ENCODE assay signal across 38 mouse cellular contexts in the genomic region with DNA sequence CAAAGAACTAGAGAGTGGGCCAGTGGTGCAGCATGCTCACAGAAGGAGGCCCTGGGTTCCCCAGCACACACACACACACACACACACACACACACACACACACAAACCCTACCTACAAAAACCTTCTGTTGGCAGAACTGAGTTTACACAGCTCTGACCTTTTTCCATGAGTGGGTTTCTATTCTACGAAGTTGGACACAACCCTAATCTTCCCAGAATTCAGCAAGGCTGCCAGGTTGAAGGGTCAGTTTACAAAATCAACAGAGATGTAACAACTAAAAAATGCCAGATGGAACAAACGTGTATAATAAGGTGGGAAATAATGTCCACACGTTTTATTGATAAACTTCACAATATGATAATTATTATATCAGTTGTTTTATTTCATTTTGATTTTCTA. TPM values are rescaled to one million over a fixed set of nuclear protein-coding genes. Genes with fewer than 3 reads are reported as not detected.
DNase-seq lines count a peak whose midpoint lies in the region; ATAC-seq and TF ChIP-seq lines count a peak whose summit lies in the region.
"Had no signal": no experiment of that assay in that cellular context is flagged by ENCODE, and none has a peak within 500 bp of the region (broad histone marks: within the 10 kb centered on the region; RNA-seq: fewer than 3 reads in every experiment).

No protein-coding gene starts in this region.

- peak; percentile 54 for DNase-seq in 3T3-L1 (ENCODE audit: low read depth, low spot score)
- no peak for DNase-seq in ES-E14 (ENCODE audit: low read depth, low spot score)
- DNase-seq in fibroblast of lung, adult 2 months (ENCODE audit: low read depth): peak; percentile 23
- no peak for DNase-seq in left cerebral cortex, postnatal 14 days (ENCODE audit: low spot score in 2 of 2)
- DNase-seq in midbrain, postnatal 0 days (ENCODE audit: low spot score): no peak
- no peak for DNase-seq in kidney, postnatal 25 days
- DNase-seq: adrenal gland, adult 2 months; adrenal gland, postnatal 14 days; B cell, adult 2 months; cerebellum, adult 11 months; cerebellum, adult 2 months; cerebellum, adult 9-11 months; cerebellum, postnatal 25 days; gastrocnemius, postnatal 10 days; gastrocnemius, postnatal 36 days; heart, adult 2 months; heart, postnatal 10 days; heart, postnatal 36 days had no signal

- H3K4me2 ChIP-seq in heart, embryonic 13.5 days: no peak overlapping the region
- no peak overlapping the region for H3K4me2 ChIP-seq in heart, embryonic 12.5 days
- H3K4me2 ChIP-seq in midbrain, postnatal 0 days (ENCODE audit: low read depth, low read length, poor library complexity, severe bottlenecking): no peak overlapping the region
- H3K4me2 ChIP-seq: embryonic facial prominence, embryonic 12.5 days; embryonic facial prominence, embryonic 15.5 days; forebrain, embryonic 13.5 days; heart, embryonic 15.5 days; hindbrain, embryonic 14.5 days had no signal

- H3K27ac ChIP-seq in heart, embryonic 13.5 days (replicated peaks): peak overlapping the region; percentile 32; the same call in 1 of the 2 replicates
- H3K27ac ChIP-seq in heart, embryonic 12.5 days (ENCODE audit: poor library complexity, severe bottlenecking): no peak overlapping the region
- peak overlapping the region; percentile 82 for H3K27ac ChIP-seq in ES-E14 (ENCODE audit: insufficient read depth, low read depth, low read length, poor library complexity, severe bottlenecking)
- no peak overlapping the region for H3K27ac ChIP-seq in midbrain, postnatal 0 days (ENCODE audit: low read depth, low read length)
- H3K27ac ChIP-seq: embryonic facial prominence, embryonic 12.5 days; embryonic facial prominence, embryonic 15.5 days; forebrain, embryonic 10.5 days; forebrain, embryonic 13.5 days; heart, adult 2 months; heart, embryonic 10.5 days; heart, embryonic 15.5 days; hindbrain, embryonic 10.5 days; hindbrain, embryonic 14.5 days; hindbrain, postnatal 0 days had no signal

- H3K4me3 ChIP-seq in heart, embryonic 13.5 days: no peak overlapping the region
- no peak overlapping the region for H3K4me3 ChIP-seq in heart, embryonic 12.5 days
- no peak overlapping the region for H3K4me3 ChIP-seq in ES-E14 (ENCODE audit: insufficient read depth in 1 of 2, low read depth in 1 of 2, low read length in 2 of 2, poor library complexity in 1 of 2, severe bottlenecking in 1 of 2)
- H3K4me3 ChIP-seq in midbrain, postnatal 0 days (ENCODE audit: low read depth, low read length): no peak overlapping the region
- H3K4me3 ChIP-seq: embryonic facial prominence, embryonic 12.5 days; embryonic facial prominence, embryonic 15.5 days; erythroblast, embryonic 14.5 days; forebrain, embryonic 10.5 days; forebrain, embryonic 13.5 days; heart, adult 2 months; heart, embryonic 10.5 days; heart, embryonic 15.5 days; hindbrain, embryonic 10.5 days had no signal

- no peak overlapping the region for H3K9ac ChIP-seq in heart, embryonic 13.5 days
- H3K9ac ChIP-seq in heart, embryonic 12.5 days: no peak overlapping the region
- H3K9ac ChIP-seq in ES-E14 (ENCODE audit: insufficient read depth, low read depth, low read length, poor library complexity, severe bottlenecking): no peak overlapping the region
- H3K9ac ChIP-seq in midbrain, postnatal 0 days (replicated peaks; ENCODE audit: low read length, poor library complexity, severe bottlenecking): no peak overlapping the region
- H3K9ac ChIP-seq: embryonic facial prominence, embryonic 12.5 days; embryonic facial prominence, embryonic 15.5 days; forebrain, embryonic 13.5 days; heart, embryonic 15.5 days; hindbrain, embryonic 14.5 days had no signal

- H3K9me3 ChIP-seq in heart, embryonic 13.5 days: no peaks in the 10 kb centered on the region
- no peaks in the 10 kb centered on the region for H3K9me3 ChIP-seq in heart, embryonic 12.5 days (replicated peaks)
- no peaks in the 10 kb centered on the region for H3K9me3 ChIP-seq in ES-E14 (ENCODE audit: control insufficient read depth, insufficient read depth, low read depth, low read length)
- H3K9me3 ChIP-seq in midbrain, postnatal 0 days (ENCODE audit: low read length): no peaks in the 10 kb centered on the region
- H3K9me3 ChIP-seq: embryonic facial prominence, embryonic 12.5 days; embryonic facial prominence, embryonic 15.5 days; forebrain, embryonic 10.5 days; forebrain, embryonic 13.5 days; G1E; heart, embryonic 10.5 days; heart, embryonic 15.5 days; hindbrain, embryonic 10.5 days had no signal

- no peaks in the 10 kb centered on the region for H3K36me3 ChIP-seq in heart, embryonic 13.5 days
- H3K36me3 ChIP-seq in heart, embryonic 12.5 days: no peaks in the 10 kb centered on the region
- no peaks in the 10 kb centered on the region for H3K36me3 ChIP-seq in ES-E14 (ENCODE audit: control insufficient read depth, insufficient read depth, low read length, poor library complexity, severe bottlenecking)
- no peaks in the 10 kb centered on the region for H3K36me3 ChIP-seq in midbrain, postnatal 0 days (ENCODE audit: insufficient read depth, low read length)
- H3K36me3 ChIP-seq: embryonic facial prominence, embryonic 12.5 days; embryonic facial prominence, embryonic 15.5 days; forebrain, embryonic 10.5 days; G1E; heart, embryonic 10.5 days; heart, embryonic 15.5 days; hindbrain, embryonic 10.5 days had no signal

- no peak for TF ChIP-seq CTCF in midbrain, postnatal 0 days (IDR thresholded peaks at IDR 0.05)

- H3K27me3 ChIP-seq in heart, embryonic 13.5 days (replicated peaks): peaks cover 28% of the 10 kb centered on the region; the same call in 1 of the 2 replicates
- peaks cover 21% of the 10 kb centered on the region for H3K27me3 ChIP-seq in heart, embryonic 12.5 days (replicated peaks)
- no peaks in the 10 kb centered on the region for H3K27me3 ChIP-seq in midbrain, postnatal 0 days (ENCODE audit: insufficient read depth, low read length)
- H3K27me3 ChIP-seq: embryonic facial prominence, embryonic 12.5 days; embryonic facial prominence, embryonic 15.5 days had no signal

- peaks cover 15% of the 10 kb centered on the region for H3K4me1 ChIP-seq in heart, embryonic 13.5 days
- peaks cover 15% of the 10 kb centered on the region; the same call in 1 of the 2 replicates for H3K4me1 ChIP-seq in heart, embryonic 12.5 days (replicated peaks)
- H3K4me1 ChIP-seq in ES-E14 (ENCODE audit: control insufficient read depth in 2 of 2, insufficient read depth in 2 of 2, low read length in 2 of 2, poor library complexity in 1 of 2): peaks cover 20 to 37% of the 10 kb centered on the region in 2 experiments
- H3K4me1 ChIP-seq in midbrain, postnatal 0 days (ENCODE audit: insufficient read depth, low read length): no peaks in the 10 kb centered on the region
- H3K4me1 ChIP-seq: embryonic facial prominence, embryonic 15.5 days; forebrain, embryonic 13.5 days had no signal

- intact Hi-C loops in left cerebral cortex, postnatal 14 days (cut with DNase I): no loop called here

- in situ Hi-C loops in ES-E14 (cut with MboI; ENCODE audit: low sequenced_read_pairs in 2 of 2, unreplicated experiment in 2 of 2): no loop called here

- WGBS in heart, embryonic 13.5 days: 56% methylated on average over 3 of the region's 3 CpGs
- WGBS in heart, embryonic 12.5 days: 54% methylated on average over 3 of the region's 3 CpGs
- 73% methylated on average over 3 of the region's 3 CpGs for WGBS in midbrain, postnatal 0 days

- no peak for ATAC-seq in heart, embryonic 13.5 days (ENCODE audit: extremely low read depth, insufficient number of reproducible peaks, low FRiP score, low TSS enrichment)
- no peak for ATAC-seq in heart, embryonic 12.5 days (ENCODE audit: insufficient number of reproducible peaks, low FRiP score)
- ATAC-seq in midbrain, postnatal 0 days (ENCODE audit: low FRiP score): no peak
- ATAC-seq: CD4-positive, CD25-positive, alpha-beta regulatory T cell, adult 4 months; forebrain, embryonic 13.5 days; forebrain, embryonic 16.5 days; hindbrain, postnatal 0 days; inflammation-experienced regulatory T-cells, adult 6 months had no signal

RNA-seq across cellular contexts. Expression of gene Msln, which starts 3.5 kb away (rescaled TPM):
- polyA plus RNA-seq in heart, embryonic 13.5 days (2015; fragmentation: Nextera tagmentation; extraction: Ambion mirVana): 28.7 and 32.4 TPM in 2 replicates
- polyA plus RNA-seq in heart, embryonic 12.5 days (2016; fragmentation: Nextera tagmentation; extraction: Ambion mirVana): 18.2 and 20.5 TPM in 2 replicates
- 7.5 and 16.0 TPM in 2 replicates for total RNA-seq in ES-E14 (2012; rRNA removed)
- total RNA-seq in left cerebral cortex, postnatal 14 days (2021): 1 to 10 TPM; 6.2 to 6.5 TPM
- 0.52 and 1.6 TPM in 2 replicates for total RNA-seq in midbrain, postnatal 0 days (2014; rRNA removed)
- 2.2 and 3.6 TPM in 2 replicates for polyA plus RNA-seq in midbrain, postnatal 0 days (2015; fragmentation: Nextera tagmentation; extraction: Ambion mirVana)
- total RNA-seq: common myeloid progenitor, adult 5-6 weeks; granulocyte monocyte progenitor cell, adult 5-6 weeks had no signal
- polyA plus RNA-seq: CD4-positive, CD25-positive, alpha-beta regulatory T cell, adult 4 months; erythroblast, embryonic 14.5 days; forebrain, embryonic 10.5 days; G1E; hindbrain, embryonic 14.5 days; inflammation-experienced regulatory T-cells, adult 6 months had no signal

RNA-seq across cellular contexts. Expression of gene Narfl, which starts 15.9 kb away (rescaled TPM):
- polyA plus RNA-seq in heart, embryonic 13.5 days (2015; fragmentation: Nextera tagmentation; extraction: Ambion mirVana): 27.1 and 30.6 TPM in 2 replicates
- 30.5 and 31.8 TPM in 2 replicates for polyA plus RNA-seq in heart, embryonic 12.5 days (2016; fragmentation: Nextera tagmentation; extraction: Ambion mirVana)
- 27.0 and 32.7 TPM in 2 replicates for total RNA-seq in ES-E14 (2012; rRNA removed)
- total RNA-seq in left cerebral cortex, postnatal 14 days (2021): 10 to 100 TPM; 28.8 to 32.8 TPM
- 25.2 and 27.3 TPM in 2 replicates for total RNA-seq in midbrain, postnatal 0 days (2014; rRNA removed)
- polyA plus RNA-seq in midbrain, postnatal 0 days (2015; fragmentation: Nextera tagmentation; extraction: Ambion mirVana): 25.1 and 27.2 TPM in 2 replicates

RNA-seq across cellular contexts. Expression of gene Mslnl, which starts 21.8 kb away (rescaled TPM):
- polyA plus RNA-seq in heart, embryonic 13.5 days (2015; fragmentation: Nextera tagmentation; extraction: Ambion mirVana): not detected in 2 replicates
- polyA plus RNA-seq in heart, embryonic 12.5 days (2016; fragmentation: Nextera tagmentation; extraction: Ambion mirVana): not detected in 2 replicates
- total RNA-seq in ES-E14 (2012; rRNA removed): 0.27 and 0.58 TPM in 2 replicates
- not detected for total RNA-seq in left cerebral cortex, postnatal 14 days (2021)
- total RNA-seq in midbrain, postnatal 0 days (2014; rRNA removed): not detected in 2 replicates
- not detected in 2 replicates for polyA plus RNA-seq in midbrain, postnatal 0 days (2015; fragmentation: Nextera tagmentation; extraction: Ambion mirVana)
- total RNA-seq: adrenal gland, adult 2 months; adrenal gland, postnatal 14 days; adrenal gland, postnatal 4 days; common myeloid progenitor, adult 5-6 weeks; G1E; gastrocnemius, adult 18-20 months; gastrocnemius, postnatal 10 days; gastrocnemius, postnatal 36 days; granulocyte monocyte progenitor cell, adult 5-6 weeks; heart, adult 2 months; heart, postnatal 10 days; heart, postnatal 36 days had no signal
- polyA plus RNA-seq: CD4-positive, CD25-positive, alpha-beta regulatory T cell, adult 4 months; erythroblast, embryonic 14.5 days; forebrain, embryonic 10.5 days; forebrain, embryonic 13.5 days; forebrain, embryonic 16.5 days; G1E; heart, embryonic 10.5 days; heart, embryonic 15.5 days; hindbrain, embryonic 10.5 days; hindbrain, embryonic 14.5 days; hindbrain, postnatal 0 days; inflammation-experienced regulatory T-cells, adult 6 months had no signal

RNA-seq across cellular contexts. Expression of gene Haghl, which starts 27.8 kb away (rescaled TPM):
- 50.2 and 51.3 TPM in 2 replicates for polyA plus RNA-seq in heart, embryonic 13.5 days (2015; fragmentation: Nextera tagmentation; extraction: Ambion mirVana)
- 50.5 and 53.2 TPM in 2 replicates for polyA plus RNA-seq in heart, embryonic 12.5 days (2016; fragmentation: Nextera tagmentation; extraction: Ambion mirVana)
- total RNA-seq in ES-E14 (2012; rRNA removed): 14.5 and 29.5 TPM in 2 replicates
- 100 to 1,000 TPM; 127 to 140 TPM for total RNA-seq in left cerebral cortex, postnatal 14 days (2021)
- total RNA-seq in midbrain, postnatal 0 days (2014; rRNA removed): 149 and 156 TPM in 2 replicates
- 206 and 228 TPM in 2 replicates for polyA plus RNA-seq in midbrain, postnatal 0 days (2015; fragmentation: Nextera tagmentation; extraction: Ambion mirVana)

RNA-seq across cellular contexts. Expression of gene Ccdc78, which starts 28.7 kb away (rescaled TPM):
- 0.09 and 0.17 TPM in 2 replicates for polyA plus RNA-seq in heart, embryonic 13.5 days (2015; fragmentation: Nextera tagmentation; extraction: Ambion mirVana)
- 0.37 and 0.41 TPM in 2 replicates for polyA plus RNA-seq in heart, embryonic 12.5 days (2016; fragmentation: Nextera tagmentation; extraction: Ambion mirVana)
- total RNA-seq in ES-E14 (2012; rRNA removed): 0.22 and 0.26 TPM in 2 replicates
- total RNA-seq in left cerebral cortex, postnatal 14 days (2021): not detected
- total RNA-seq in midbrain, postnatal 0 days (2014; rRNA removed): 0.44 TPM in 1 of 2 replicates, not detected in the other
- polyA plus RNA-seq in midbrain, postnatal 0 days (2015; fragmentation: Nextera tagmentation; extraction: Ambion mirVana): 0.39 and 0.65 TPM in 2 replicates
- total RNA-seq: adrenal gland, adult 2 months; adrenal gland, postnatal 14 days; common myeloid progenitor, adult 5-6 weeks; gastrocnemius, adult 18-20 months; gastrocnemius, postnatal 10 days; gastrocnemius, postnatal 36 days; heart, adult 2 months; heart, postnatal 36 days had no signal
- polyA plus RNA-seq: erythroblast, embryonic 14.5 days had no signal

Comparison
In these comparisons a context has a peak if more than half of its experiments do, and no peak if none do; other contexts are left out.
1. H3K27ac ChIP-seq: peak in heart, embryonic 13.5 days (single experiment) and ES-E14 (single experiment); none in heart, embryonic 12.5 days (single experiment) and midbrain, postnatal 0 days (single experiment).
2. DNase-seq: peak in 3T3-L1 (single experiment) and fibroblast of lung, adult 2 months (single experiment); none in ES-E14 (single experiment), left cerebral cortex, postnatal 14 days (0 of 2), midbrain, postnatal 0 days (single experiment) and kidney, postnatal 25 days (0 of 2).